Mouse (Mus musculus): ENCODE measurements at regions not wholly inside any gene's neighbourhood (a gene's known extent, or its start where the extent isn't known, plus 50 kb on each side); places are given as distances from the start of the nearest gene placed in this dataset.

DNA sequence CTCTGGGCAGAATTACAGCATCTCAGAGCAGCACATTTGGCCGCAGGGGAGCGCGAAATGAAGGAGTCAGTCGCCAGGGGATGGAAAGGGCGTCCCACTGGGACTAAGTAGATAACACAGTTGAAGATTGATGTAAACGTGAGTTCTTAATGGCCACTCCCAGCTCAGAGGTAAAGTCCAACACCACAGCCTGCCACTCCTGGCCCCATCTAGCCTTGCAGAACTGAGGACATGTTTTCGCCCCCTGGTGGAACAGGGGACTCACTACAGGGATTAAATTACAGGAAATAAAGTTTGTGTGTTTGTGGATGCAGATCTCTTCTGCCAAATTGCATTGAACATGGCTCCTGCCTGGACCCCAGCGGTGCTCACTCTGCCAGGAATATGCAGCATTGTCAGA, 76.7 kb upstream of the Shisa3 start:
- TF ChIP-seq CTCF (IDR thresholded peaks at IDR 0.05; ENCODE audit: insufficient read depth, low read length) (peak; percentile 39; the same call in 1 of the 2 replicates), POLR2A (IDR thresholded peaks at IDR 0.05; ENCODE audit: borderline replicate concordance, extremely low read depth, low read depth, low read length) (no peak)
